Mouse (Mus musculus) urinary bladder, adult 2 months (tissue): ENCODE data around the gene Tsga13. TPM values are rescaled to one million over a fixed set of nuclear protein-coding genes. Genes with fewer than 3 reads are reported as not detected.

Experiments used
- DNase-seq: peaks from one replicate; pipeline ENCODE4 v3.0.0; 2022; ENCODE audit warnings: low spot score
- polyA plus RNA-seq: library from polyadenylated mRNA; depleted of rRNA; stranded (reverse); fragments of >200 nt; gene quantifications from 2 replicates; pipeline ENCODE4 v1.2.3, GENCODE M21; 2012; rRNA removed

Tsga13 gene
- polyA plus RNA-seq, 1 experiment: not detected

GRCm38 (mm10) chr6:30865031-30865678, 50.2 kb downstream of the Tsga13 start:
- DNase-seq: no peak

GRCm38 (mm10) chr6:30855956-30856355, 59.4 kb downstream of the Tsga13 start:
- no peak for DNase-seq

GRCm38 (mm10) chr6:30855205-30855604, 60.2 kb downstream of the Tsga13 start:
- DNase-seq: no peak

- DNase-seq: no peak
Observed at GRCm38 (mm10) chr6:30849818-30850217, 65.6 kb downstream of the Tsga13 start.

Other genes starting within 250 kb of the Tsga13 start
- 5.7 and 7.1 TPM in 2 replicates for gene Cep41, start 221.8 kb downstream of the Tsga13 start, polyA plus RNA-seq
- gene Mest, start 192.0 kb downstream of the Tsga13 start, polyA plus RNA-seq: 4.7 and 5.1 TPM in 2 replicates
- 47.8 and 48.3 TPM in 2 replicates for gene Copg2, start 18.8 kb downstream of the Tsga13 start, polyA plus RNA-seq
- gene Klf14, start 43.5 kb upstream of the Tsga13 start, polyA plus RNA-seq: 0.04 TPM in 1 of 2 replicates, not detected in the other